Mouse (Mus musculus) lung, embryonic 14.5 days (tissue): ENCODE measurements around the gene Hecw2. TPM values are rescaled to one million over a fixed set of nuclear protein-coding genes. Genes with fewer than 3 reads are reported as not detected.
A peak's percentile ranks its signal among the peaks of the same experiment; 100 is the strongest.

Experiments
- ATAC-seq: fragments of 200-750 bp; cut with Nextera tagmentation; 2 replicates; pipeline ENCODE4 v1.8.0; 2017; ENCODE audit warnings: mild to moderate bottlenecking, moderate TSS enrichment, moderate library complexity; ENCODE audit not compliant: insufficient read depth
- DNase-seq: peaks from one replicate; pipeline ENCODE4 v3.0.0-alpha.2; 2015
- H3K27ac ChIP-seq: fragments of 300-500 bp; sonication (generic); 2 replicates; pipeline ENCODE4 v1.5.1; 2014; ENCODE audit warnings: low read depth, mild to moderate bottlenecking, moderate library complexity
- H3K27me3 ChIP-seq: fragments of 300-500 bp; sonication (generic); 2 replicates; pipeline ENCODE4 v1.6.1; 2014; ENCODE audit warnings: low read length, control low read depth; ENCODE audit not compliant: insufficient read depth
- H3K36me3 ChIP-seq: fragments of 300-500 bp; sonication (generic); 2 replicates; pipeline ENCODE4 v1.6.1; 2014; ENCODE audit warnings: control low read depth; ENCODE audit not compliant: insufficient read depth
- H3K4me1 ChIP-seq: fragments of 300-500 bp; sonication (generic); 2 replicates; pipeline ENCODE4 v1.6.1; 2014; ENCODE audit warnings: antibody characterized with exemption, control low read depth; ENCODE audit not compliant: insufficient read depth
- H3K4me2 ChIP-seq: fragments of 300-500 bp; sonication (generic); 2 replicates; pipeline ENCODE4 v1.6.1; 2014; ENCODE audit warnings: mild to moderate bottlenecking
- H3K4me3 ChIP-seq: fragments of 300-500 bp; sonication (generic); 2 replicates; pipeline ENCODE4 v1.5.1; 2014; ENCODE audit warnings: low read depth, low read length
- H3K9ac ChIP-seq: fragments of 300-500 bp; sonication (generic); 2 replicates; pipeline ENCODE4 v1.6.1; 2014
- H3K9me3 ChIP-seq: fragments of 300-500 bp; sonication (generic); 2 replicates; pipeline ENCODE4 v1.6.1; 2016; ENCODE audit warnings: low read depth, low read length, control low read depth
- CTCF ChIP-seq: IDR thresholded peaks from 2 replicates; pipeline ENCODE4 v1.5.1; 2016; ENCODE audit warnings: antibody characterized with exemption, low read depth
- WGBS: fragments of 180-500 bp; shearing (Covaris S2); extraction: QIAGEN DNeasy Blood & Tissue Kit; methylation state at CpG from one replicate; pipeline ENCODE4 v1.1.7; 2014; 5-methylcytosine and 5-hydroxymethylcytosine counted together
- microRNA-seq: library from miRNA; unstranded; fragments of <30 nt; microRNA quantifications from one replicate; pipeline ENCODE4, GENCODE M21; 2016; ENCODE audit warnings: borderline number of aligned reads
- polyA plus RNA-seq: library from polyadenylated mRNA; unstranded; fragments of >200 nt; fragmentation: Nextera tagmentation; extraction: Ambion mirVana; gene quantifications from 2 replicates; pipeline ENCODE4 v1.2.1, GENCODE M21; 2014

Gene Hecw2
- polyA plus RNA-seq, 1 experiment from 2014 or later, result 5.8 TPM

- no peak for TF ChIP-seq CTCF
- Histone ChIP-seq H3K27ac (no peak overlapping the region), H3K9ac (no peak overlapping the region), H3K36me3 (no peaks in the 10 kb centered on the region), H3K4me3 (no peak overlapping the region), H3K9me3 (no peaks in the 10 kb centered on the region), H3K4me2 (no peak overlapping the region), H3K27me3 (no peaks in the 10 kb centered on the region), H3K4me1 (no peaks in the 10 kb centered on the region)
- DNase-seq, result no peak
- 86% methylated on average over 3 of the region's 3 CpGs for WGBS
- ATAC-seq, result no peak
Observed at GRCm38 (mm10) chr1:53774571-53774970, 420.4 kb downstream of the Hecw2 start.

GRCm38 (mm10) chr1:53773994-53774393 is 421.0 kb downstream of the Hecw2 start:
- ATAC-seq, result no peak
- peak; percentile 13 for DNase-seq
- Histone ChIP-seq H3K4me3 (no peak overlapping the region), H3K27me3 (no peaks in the 10 kb centered on the region), H3K9me3 (no peaks in the 10 kb centered on the region), H3K4me2 (no peak overlapping the region), H3K4me1 (no peaks in the 10 kb centered on the region), H3K27ac (no peak overlapping the region), H3K9ac (no peak overlapping the region), H3K36me3 (no peaks in the 10 kb centered on the region)
- TF ChIP-seq CTCF, result no peak
- 65% methylated on average over 6 of the region's 6 CpGs for WGBS

- H3K27me3 ChIP-seq, result no peaks in the 10 kb centered on the region
- no peaks in the 10 kb centered on the region for H3K36me3 ChIP-seq
- WGBS, result 89% methylated on average over 3 of the region's 3 CpGs
- no peak overlapping the region for H3K4me3 ChIP-seq
- H3K4me2 ChIP-seq, result no peak overlapping the region
- ATAC-seq, result no peak
- DNase-seq, result no peak
- no peaks in the 10 kb centered on the region for H3K4me1 ChIP-seq
- H3K9ac ChIP-seq, result no peak overlapping the region
- no peak for TF ChIP-seq CTCF
- H3K9me3 ChIP-seq, result no peaks in the 10 kb centered on the region
- H3K27ac ChIP-seq, result no peak overlapping the region
Observed at GRCm38 (mm10) chr1:53772967-53773366, 422.0 kb downstream of the Hecw2 start.

GRCm38 (mm10) chr1:53771476-53771875 is 423.5 kb downstream of the Hecw2 start:
- Histone ChIP-seq H3K27ac (no peak overlapping the region), H3K4me2 (no peak overlapping the region), H3K9me3 (no peaks in the 10 kb centered on the region), H3K36me3 (no peaks in the 10 kb centered on the region), H3K27me3 (no peaks in the 10 kb centered on the region), H3K4me1 (no peaks in the 10 kb centered on the region), H3K4me3 (no peak overlapping the region), H3K9ac (no peak overlapping the region)
- TF ChIP-seq CTCF, result no peak
- ATAC-seq (no peak), DNase-seq (no peak)
- 86% methylated on average over 6 of the region's 6 CpGs for WGBS

- 48% methylated on average over 2 of the region's 2 CpGs for WGBS
- Histone ChIP-seq H3K4me3 (no peak overlapping the region), H3K27me3 (no peaks in the 10 kb centered on the region), H3K4me2 (no peak overlapping the region), H3K9ac (no peak overlapping the region), H3K4me1 (no peaks in the 10 kb centered on the region), H3K27ac (no peak overlapping the region), H3K36me3 (peaks cover 29% of the 10 kb centered on the region), H3K9me3 (no peaks in the 10 kb centered on the region)
- ATAC-seq (no peak), DNase-seq (no peak)
- no peak for TF ChIP-seq CTCF
Observed at GRCm38 (mm10) chr1:53766112-53766511, 428.9 kb downstream of the Hecw2 start.

- Histone ChIP-seq H3K27me3 (no peaks in the 10 kb centered on the region), H3K4me2 (no peak overlapping the region), H3K9ac (no peak overlapping the region), H3K27ac (no peak overlapping the region), H3K4me1 (no peaks in the 10 kb centered on the region), H3K9me3 (no peaks in the 10 kb centered on the region), H3K4me3 (no peak overlapping the region), H3K36me3 (peaks cover 20% of the 10 kb centered on the region)
- DNase-seq (no peak), ATAC-seq (no peak)
- no peak for TF ChIP-seq CTCF
- WGBS, result 81% methylated on average over 4 of the region's 4 CpGs
Observed at GRCm38 (mm10) chr1:53757316-53757715, 437.7 kb downstream of the Hecw2 start.

Small RNA genes lying within 50 kb of the gene (microRNA-seq; reads per million reads assigned to microRNA genes)
- gene Mir7681, result not detected

Other genes with a start within 250 kb of the Hecw2 start
- gene Ccdc150, start 55.5 kb upstream of the Hecw2 start, polyA plus RNA-seq, result 0.25 and 0.65 TPM in 2 replicates
- 28.1 and 28.8 TPM in 2 replicates for gene Gtf3c3, start 243.8 kb upstream of the Hecw2 start, polyA plus RNA-seq